Mouse (Mus musculus): ENCODE measurements around the gene Pet117.
"Not testable (repeated sequence)": the region's sequence is repeated elsewhere in the genome, so short reads cannot be mapped to it uniquely, and the experiment has no call there.

Gene Pet117

DNA sequence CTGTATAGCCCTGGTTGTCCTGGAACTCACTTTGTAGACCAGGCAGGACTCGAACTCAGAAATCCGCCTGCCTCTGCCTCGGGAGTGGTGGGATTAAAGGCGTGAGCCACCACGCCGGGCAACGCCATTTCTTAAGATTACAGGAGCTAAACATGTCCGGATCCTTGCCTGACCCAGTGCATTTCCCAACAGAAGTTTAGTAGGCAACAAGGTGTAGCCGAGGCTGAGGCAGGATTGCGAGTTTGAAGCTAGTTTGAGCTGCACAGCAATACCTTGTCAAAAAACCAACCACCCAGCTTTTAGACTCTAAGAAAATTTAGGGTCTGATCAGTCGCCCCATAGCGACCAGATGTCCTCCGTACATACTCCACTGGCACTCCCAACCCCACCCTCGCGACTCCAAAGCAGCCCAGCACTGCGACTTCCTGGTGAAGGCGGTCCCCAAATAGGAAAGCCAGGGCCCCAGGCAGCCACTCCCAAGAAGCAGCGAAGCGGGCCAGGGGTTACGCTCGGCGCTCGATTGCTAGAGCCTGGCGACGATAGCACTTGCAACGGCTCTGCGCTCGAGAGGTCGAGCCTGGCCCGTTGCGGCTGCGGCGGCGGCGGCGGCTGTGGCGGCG is at the start of gene Pet117, which contains the start of gene Kat14:
Gene Pet117 (plus strand): TSS at position 597 of the 620 bp plus-strand sequence.
Gene Kat14 (plus strand): TSS at position 584 of the 620 bp plus-strand sequence.
- DNase-seq = peak; percentile 94 to 96

DNA sequence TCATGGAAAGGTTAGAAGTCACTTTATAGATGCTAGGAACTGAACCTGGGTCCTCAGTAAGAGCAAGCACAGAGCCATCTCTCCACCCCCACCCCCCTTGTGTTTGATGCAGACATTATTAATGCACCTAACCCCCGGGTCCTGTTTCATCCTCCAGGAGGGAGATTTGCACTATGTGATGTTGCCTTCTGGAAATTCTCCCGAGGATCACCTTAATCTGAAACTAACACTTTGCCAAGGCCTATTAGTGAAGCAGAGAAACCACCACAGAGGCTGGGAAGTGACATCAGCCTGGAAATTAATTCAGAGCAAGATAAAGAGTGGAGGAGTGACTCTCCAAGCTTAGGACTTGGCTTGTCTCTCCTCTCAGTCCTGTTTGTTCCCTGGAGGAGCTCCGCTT is 44.6 kb upstream of the Pet117 start:
- DNase-seq = no peak

DNA sequence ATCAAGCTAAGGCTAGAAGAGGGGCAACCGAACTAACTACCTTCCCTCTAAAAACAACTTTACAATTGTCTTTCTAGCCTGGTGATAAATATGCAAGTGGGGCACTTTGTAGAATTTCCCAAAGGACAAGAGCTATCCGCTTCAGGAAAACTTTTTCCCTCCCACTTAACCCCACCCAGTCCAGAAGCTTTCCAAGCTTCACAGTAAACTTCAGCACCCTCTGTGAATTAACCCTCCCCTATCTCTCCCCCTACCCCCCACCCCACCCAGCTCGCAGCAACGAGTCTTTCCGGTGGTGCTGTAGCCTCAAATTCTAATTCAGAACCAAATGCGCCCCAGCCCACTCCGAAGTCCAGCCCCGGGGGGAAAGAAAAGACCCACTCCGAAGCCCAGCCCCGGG is 39.3 kb upstream of the Pet117 start:
- no peak for DNase-seq

DNA sequence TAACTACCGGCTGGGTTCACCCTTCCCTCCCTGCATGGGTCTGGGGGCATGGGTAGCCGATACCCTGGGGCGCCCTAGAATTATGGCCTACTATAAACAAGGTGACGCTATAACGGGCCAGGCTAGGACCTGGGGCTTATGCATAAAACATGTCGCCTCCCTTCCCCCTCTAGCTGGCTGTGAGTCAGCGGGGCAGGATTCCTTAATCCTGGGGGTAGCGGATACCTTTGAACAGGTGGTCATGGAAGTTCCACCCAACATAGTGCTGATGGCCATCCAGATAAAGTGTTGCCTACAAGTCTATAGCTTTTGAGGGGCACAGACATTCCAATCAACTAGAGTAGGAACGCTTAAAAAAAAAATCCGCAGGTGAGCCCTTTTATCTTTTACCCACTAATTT is 38.9 kb upstream of the Pet117 start:
- no peak for DNase-seq

DNA sequence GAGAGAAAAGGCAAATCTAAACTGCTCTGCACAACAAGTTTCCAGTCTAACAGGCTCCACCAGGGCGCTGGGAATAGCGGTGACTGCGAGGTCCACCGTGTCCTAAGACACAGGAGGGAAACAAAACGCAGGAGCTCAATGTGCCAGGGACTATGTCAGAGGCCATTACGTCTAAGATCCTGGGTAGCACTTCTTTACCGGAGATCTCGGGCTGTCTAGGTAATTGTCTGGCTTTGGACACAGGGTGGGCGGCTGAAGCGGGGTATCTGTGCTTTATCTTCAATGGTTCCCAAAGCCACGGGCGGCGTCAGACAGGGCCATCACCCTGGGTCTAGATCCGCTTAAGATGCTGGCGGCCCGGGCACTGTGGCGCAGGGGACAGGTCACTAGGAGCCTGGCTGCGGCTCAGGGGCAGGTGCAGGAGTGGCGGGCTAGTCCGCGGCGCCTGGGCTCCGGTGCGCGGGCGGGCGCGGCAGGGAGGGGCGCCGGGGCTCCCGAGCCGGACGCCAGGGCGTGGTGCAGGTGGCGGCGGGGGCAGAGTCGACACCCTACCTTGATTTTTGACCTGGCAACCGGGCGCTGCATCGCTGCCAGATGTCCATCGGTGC is 38.3 kb upstream of the Pet117 start:
- DNase-seq = peak in 1 of 2 experiments; percentile 12

DNA sequence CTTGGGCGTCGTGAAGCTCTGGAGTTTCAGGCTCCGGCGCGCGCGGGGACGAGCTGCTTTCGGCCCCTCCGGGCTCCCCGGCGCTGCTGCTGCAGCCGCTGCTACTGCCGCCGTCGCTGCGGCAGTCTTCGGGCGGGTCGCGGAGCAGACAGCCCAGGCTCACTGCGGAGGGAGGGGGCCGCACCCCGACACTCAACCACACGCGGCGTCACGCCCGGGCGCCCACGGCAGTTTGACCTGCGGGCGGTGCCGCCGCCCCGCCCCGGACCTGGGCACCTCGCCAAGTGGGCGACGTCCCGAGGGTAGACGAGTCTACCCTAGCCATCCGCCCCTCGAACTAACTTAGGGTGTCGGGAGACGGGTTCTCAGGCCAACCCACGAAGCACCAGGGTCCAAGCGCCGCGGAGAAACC is 37.8 kb upstream of the Pet117 start:
- peak in 1 of 2 experiments; percentile 13 for DNase-seq

DNA sequence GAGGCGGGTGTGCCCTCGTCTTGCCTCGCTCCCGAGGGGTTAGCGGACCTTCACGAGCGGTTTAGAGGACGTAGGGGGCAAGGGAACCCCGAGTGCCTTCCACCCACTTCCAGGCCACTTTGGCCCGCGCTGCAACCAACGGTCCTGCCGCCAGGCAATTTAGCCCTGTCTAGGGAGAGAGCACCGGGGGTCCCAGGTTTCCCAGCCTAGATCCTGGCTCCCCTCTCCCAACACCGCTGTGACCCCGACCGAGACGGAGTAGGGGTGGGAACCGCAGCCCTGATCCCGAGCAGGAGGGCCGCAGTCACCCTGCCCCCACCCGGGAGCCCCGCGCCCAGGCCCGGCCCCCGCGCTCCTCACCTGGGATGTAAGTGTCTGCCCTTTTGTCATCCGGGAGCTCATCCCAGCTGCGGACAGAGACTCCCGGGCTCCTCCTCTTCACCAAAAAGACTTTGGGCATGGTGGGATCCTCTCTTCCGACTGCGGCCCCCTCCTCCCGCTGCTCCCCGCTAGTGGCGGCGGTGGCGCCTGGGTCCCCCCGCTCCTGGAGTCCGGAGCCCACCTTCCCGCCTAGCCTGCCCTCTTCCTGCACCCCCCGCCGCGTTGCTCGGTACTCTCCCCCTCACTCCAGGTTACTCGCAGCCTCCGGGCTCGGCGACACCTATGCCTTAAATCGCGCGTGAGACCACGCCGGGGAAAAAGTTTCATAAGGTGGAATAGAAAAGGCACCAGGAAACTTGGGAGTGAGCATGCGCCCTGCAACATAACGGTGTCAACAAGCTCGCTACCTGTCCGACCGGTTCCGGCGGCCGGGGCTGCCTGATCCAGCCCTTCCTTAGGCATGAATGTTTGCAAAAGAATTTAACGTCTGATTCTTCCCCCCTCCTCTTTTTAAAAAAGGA is 37.1 kb upstream of the Pet117 start, which contains the start of gene Ovol2:
Gene Ovol2 (minus strand): TSS at position 746 of the 902 bp plus-strand sequence.
- no peak for DNase-seq

DNA sequence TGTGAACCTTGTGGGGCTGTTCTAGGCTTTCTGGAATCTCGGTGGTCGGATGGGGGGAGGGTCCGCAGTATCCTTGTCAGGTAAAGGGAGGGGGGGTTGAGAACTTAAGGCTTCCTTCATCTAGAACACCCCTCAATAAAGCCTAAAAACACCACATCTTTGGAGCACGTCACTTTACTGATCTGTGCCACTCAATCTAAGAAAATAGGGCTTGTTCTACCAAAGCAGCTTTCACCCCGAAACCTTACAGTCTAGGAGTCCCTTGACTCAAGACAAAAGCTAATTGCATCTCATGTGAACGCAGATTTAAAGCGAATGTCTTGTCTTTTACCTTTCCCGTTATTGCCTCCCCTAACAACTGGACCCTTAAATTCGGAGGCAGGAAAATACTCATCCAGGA is 36.3 kb upstream of the Pet117 start:
- DNase-seq = no peak

DNA sequence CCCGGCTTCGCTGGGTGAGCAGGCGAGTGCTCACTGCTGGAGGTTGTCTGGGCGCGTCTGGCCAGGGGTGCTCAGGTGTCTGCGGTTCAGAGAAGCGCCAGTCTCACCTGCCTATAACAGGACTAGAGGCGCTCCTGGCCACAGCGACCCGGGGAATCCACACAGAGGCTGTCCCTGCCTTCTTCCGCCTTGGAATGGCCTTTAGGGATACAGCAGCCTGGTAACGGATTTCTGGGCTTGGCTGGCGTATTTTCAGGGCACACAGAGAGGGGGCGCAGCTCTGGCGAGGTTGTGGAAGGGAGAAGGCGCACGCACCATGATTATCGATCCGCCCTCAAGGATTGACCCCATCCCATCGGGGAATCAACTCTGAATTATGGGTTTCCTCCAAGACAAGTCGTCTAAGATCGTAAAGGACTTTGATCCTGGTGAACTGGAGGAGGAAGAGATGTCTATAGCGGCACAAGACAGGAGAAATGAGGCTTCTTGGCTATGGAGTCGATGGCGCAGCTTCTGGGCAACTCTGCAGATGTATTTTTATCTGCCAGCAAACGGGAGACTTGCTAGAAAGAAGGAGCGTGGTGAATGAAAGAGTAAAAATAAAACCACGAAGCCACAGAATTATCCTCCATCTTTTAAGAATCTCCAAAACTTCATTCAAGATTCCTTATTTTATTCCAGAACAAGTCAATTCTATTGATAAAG is 35.5 kb upstream of the Pet117 start:
- no peak for DNase-seq

DNA sequence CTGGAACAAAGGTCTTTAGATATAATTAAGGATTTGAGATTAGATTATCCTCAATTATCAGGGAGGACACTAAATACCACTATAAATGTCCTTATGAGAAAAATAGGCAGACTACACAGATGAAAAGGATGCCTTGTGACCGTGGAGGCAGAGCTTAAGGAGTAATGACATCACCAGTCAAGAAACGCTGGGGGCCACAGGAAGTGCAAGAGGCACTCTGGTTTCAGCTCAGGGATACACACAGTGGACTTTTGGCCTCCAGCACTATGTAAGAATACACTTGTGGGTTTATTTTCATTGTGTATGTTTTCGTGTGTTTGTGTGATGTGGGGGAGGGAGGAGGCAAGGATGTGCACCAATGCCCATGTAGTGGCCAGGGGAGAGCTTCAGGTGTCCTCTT is 31.6 kb upstream of the Pet117 start:
- DNase-seq = no peak

DNA sequence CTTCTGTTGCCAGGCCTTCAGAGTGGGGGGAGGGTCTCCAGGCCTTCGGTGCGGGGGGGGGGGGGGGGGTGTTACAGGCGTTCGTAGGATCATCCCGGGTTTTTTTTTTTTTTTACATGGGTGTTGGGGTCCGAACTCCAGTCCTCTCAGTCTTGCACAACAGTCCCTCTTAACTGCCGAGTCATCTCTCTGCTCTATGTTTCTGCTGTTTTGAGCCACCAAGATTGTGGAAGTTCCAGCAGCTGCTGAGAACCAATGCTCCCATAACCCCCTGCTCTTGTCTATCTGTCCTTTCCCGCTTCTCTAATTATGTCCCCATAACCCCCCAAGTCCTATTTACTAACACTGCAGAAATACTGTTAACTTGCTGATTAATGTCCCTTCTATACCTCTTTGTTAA is 31.1 kb upstream of the Pet117 start:
- no peak for DNase-seq

DNA sequence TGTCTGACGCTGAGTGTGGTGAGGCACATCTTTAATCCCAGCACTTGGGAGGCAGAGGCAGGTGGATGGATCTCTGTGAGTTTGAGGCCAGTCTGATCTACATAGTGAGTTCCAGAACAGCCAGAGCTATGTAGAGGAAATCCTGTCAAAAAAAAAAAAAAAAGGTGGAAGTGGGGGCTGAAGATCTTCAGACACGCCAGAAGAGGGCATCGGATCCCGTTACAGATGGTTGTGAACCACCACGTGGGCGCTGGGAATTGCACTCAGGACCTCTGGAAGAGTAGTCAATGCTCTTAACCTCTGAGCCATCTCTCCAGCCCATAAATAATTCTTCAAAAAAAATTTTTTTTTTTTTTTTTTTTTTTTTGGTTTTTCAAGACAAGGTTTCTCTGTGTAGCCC is 30.6 kb upstream of the Pet117 start:
- not testable (repeated sequence) for DNase-seq

DNA sequence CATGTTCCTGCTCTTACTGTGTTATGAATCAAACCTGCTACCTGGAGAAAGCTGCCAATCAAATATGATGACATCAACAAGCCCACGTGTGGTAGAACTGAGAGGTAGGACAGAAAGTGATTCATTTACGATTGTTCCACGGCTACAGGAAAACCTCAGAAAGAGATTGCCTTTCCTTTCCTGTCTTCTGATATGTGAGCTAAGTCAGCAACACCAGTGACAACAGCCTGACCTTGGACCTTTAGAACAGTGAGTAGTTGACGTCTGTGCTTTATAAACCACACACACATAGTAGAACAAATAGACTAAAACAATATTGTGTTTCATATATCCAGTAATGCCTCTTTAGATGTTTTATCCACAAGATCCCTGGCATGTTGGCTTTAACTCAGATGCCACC is 25.6 kb upstream of the Pet117 start:
- DNase-seq = no peak

DNA sequence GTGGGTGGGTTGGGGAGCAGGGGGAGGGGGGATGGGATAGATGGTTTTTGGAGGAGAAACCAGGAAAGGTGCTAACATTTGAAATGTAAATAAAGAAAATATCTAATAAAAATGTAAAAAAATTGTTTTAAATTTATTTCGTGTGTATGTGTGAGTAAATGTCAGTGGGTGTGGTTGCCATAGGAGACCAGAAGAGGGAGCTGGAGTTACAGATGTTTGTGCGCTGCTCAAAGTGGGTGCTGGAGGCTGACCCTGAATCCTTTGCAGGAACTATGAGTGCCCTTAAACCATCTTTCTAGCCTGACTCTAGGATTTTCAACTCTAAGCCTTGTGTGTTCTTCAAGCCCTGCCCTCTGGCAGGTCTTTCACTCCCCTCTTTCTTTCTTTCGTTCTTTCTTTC is 20.3 kb upstream of the Pet117 start:
- DNase-seq = no peak

DNA sequence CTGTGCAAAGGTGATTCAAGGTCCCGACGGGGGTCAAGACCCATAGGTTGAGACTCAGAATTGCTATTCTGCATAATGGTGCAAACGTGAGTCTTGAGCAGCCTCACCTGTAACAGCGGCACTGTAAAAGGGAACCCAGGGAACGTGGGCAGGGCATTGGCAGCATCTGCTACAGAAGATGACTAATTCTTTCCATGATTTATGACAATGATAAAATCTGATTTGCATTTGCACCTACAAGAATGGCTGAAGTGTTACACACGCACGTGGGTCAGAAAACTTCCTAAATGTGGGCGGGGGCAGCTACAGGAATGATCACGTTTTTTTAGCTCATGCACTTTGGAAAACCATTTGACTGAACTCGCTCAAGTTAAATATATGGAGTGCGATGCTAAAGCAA is 16.0 kb upstream of the Pet117 start:
- DNase-seq = no peak

DNA sequence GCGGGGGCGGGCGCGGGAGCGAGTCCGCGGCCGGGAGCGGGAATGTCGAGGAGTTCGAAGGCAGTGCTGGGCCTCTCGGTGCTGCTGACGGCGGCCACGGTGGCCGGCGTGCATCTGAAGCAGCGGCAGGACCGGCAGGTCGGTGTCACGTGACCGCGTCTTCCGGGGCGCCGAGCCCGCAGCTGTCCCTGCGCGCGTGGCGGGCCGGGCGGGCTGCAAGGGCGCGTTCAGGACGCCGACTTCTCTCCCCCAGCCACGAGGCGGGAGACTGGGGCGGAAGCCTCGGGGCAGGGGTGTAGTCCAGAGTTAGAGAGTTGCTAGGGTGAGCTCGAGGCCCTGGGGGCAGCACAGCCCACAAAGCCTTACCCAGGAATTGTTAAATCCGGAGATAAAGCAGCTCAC is 225 bp downstream of the Pet117 start:
- DNase-seq = no peak

DNA sequence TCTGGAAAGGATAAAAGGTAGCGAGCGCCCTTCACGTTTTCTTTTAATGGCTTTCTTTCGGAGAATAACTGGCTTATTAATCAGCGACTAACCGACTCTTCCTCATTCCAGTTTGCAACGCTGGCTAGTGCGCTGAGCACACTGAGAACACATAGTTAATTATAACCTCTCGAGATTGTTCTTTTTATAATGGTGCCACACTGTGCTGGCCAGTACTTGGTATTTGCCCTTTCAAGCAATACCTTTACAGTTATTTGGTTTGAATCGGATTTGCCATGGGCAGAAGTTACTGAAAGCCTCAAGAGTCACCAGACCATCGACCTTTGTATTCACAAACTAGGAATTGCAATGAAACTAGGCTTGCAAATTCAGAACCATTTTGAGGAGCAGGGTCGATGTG is 715 bp downstream of the Pet117 start:
- DNase-seq = no peak

DNA sequence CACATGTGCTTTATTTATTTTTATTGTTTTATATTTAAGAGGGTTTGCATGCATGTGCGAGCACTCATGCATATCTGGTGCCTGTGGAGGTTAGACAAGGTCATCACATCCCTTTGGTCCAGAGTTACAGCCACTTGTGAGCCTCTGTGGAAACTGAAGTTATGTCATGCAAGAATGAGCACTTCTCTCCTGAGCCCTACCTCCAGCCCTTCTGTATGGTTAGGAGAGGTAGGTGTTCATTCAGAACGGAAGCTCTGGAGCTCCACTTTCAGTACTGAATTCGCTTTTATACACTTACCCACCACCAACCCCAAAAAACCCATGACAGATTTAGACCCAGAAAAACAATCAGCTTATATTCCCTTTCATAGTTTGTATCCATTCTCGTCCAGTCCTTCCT is 2.8 kb downstream of the Pet117 start:
- DNase-seq = no peak

DNA sequence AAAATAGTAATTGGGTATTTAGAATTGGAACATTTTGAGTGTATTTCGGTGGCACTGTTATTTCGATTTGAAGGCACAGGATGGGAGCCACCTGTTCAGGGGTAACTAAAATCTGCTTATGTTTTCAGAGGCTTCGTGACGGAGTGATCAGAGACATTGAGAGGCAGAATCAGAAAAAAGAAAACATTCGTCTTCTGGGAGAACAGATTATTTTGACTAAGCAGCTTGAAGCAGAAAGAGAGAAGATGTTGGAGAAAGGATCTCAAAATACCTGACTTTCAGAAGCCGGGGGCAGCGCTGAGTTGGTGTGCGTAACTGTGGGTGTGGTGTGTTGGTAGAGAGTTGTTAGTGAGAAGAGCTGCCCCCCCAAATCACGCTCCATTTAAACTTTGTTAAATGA is 4.3 kb downstream of the Pet117 start:
- no peak for DNase-seq

DNA sequence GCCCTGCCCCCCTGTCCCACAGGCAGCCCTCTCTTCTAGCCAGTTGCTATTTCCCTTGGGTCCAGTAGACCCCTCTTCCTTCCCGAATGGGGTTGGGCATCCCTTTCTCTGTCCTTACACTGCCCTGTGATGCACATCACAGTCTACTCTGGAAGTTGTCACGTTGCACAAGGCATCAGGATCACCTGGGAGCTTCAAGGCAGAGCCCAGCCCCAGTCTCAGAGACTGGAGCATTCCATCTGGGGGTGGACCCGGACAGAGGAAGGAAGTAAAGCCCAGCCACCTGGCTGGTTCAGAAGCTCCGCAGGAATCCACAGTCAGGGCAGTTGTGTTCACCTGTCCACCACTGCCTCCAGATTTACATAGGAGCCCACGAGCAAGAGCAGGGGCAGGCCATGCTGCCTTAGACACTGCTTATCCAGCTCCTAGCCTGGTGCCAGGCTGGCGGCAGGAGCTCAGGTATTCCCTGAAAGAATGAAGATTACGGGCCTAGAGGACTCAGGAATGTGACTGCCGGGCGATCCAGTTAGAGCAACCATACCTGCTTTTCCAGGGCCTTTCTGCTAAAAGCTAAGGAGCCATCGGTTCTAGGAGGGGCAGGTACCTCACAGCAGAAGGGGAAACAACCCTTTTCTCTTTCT is 6.4 kb downstream of the Pet117 start:
- DNase-seq = no peak

DNA sequence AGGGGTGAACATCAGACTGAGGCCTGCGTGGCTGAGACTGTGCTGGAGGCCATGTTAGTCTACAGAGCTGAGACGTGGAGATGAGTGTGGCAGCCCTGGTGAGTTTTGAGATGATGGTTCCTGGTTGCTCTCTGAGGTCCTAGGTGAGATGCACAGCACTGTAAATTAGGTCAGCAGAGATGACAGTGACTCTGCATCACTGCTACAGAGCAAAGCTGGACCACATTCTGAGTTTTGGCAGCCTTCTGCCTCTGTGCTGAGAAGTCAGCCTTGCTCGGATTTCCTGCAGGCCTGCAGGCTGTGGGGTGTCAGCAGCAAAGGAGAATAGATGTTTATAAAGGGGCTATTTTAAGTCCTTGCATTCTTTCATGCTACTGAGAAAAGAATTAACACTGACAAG is 12.5 kb downstream of the Pet117 start:
- DNase-seq = peak; percentile 59 to 61

DNA sequence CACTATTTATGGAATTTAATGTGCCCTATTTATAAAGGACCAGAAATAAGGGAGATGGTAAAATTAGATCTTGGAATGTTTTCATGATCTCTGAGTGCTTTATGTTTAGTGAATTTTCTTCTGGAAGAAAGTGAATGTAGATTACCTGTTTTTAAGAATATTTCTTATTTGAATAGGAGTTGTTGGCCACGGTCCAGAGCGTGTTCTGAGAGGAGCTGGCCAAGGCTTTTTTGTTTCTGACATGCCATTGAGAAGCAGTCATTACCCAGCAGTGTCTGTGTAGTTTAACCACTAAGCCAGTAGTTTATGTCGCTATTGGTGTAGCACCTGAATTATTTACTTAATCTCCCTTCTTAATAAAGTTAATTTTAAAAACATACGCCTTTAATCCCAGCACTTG is 12.9 kb downstream of the Pet117 start:
- peak; percentile 22 to 38 for DNase-seq
